Mouse (Mus musculus): ENCODE measurements at regions not wholly inside any gene's neighbourhood (a gene's known extent, or its start where the extent isn't known, plus 50 kb on each side); places are given as distances from the start of the nearest gene placed in this dataset.

- DNase-seq: no peak
These were observed 461.8 kb downstream of the Ccdc171 start for GRCm38 (mm10) chr4:83986951-83987822.

- no peak for DNase-seq
These were observed 462.5 kb downstream of the Ccdc171 start for GRCm38 (mm10) chr4:83987846-83988245.

GRCm38 (mm10) chr4:83988314-83988713 lies 463.0 kb downstream of the Ccdc171 start:
- DNase-seq: no peak

GRCm38 (mm10) chr4:83990126-83990989 lies 465.0 kb downstream of the Ccdc171 start:
- DNase-seq: no peak

- no peak for DNase-seq
These were observed 465.9 kb downstream of the Ccdc171 start for GRCm38 (mm10) chr4:83991195-83991594.

DNA sequence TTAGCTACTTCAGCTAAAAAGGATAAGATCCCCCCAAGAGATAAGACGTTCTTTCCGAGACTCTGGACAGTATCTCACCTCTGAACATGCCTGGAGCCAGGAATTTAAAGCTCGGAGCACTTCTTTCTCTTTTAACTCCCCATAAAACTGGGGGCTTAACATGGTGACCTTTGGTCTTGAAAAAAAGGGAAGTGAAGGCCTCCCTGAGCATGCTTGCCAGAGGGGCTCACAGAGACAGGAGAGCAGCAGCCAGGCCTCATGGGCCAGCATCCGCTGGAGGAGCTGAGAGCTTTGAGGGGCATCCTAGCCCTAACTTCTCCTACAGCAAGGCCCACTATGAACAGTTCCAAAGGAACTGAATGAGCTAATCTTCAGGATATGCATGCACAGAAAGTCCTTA lies 471.7 kb downstream of the Ccdc171 start:
- no peak for DNase-seq

DNA sequence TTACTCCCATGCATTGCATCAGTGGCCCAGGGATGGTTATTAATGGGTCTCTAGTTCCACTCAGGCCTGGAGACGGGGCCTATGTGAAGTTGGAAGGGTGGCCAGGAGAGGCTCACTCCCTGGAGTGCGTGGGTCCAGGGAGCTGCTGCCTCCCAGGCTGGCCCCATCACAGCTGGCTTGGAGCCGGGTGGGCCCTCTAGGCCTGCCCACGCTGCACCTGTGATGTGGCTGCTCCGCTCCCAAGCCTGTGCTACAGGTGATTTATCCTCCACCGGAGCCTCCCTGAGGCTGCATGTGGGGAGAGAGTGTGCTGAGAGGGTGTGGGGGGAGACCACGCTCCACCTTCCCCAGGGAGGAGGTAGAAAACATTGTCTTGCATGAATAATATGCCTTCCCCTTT lies 476.3 kb downstream of the Ccdc171 start:
- no peak for DNase-seq

- no peak for DNase-seq
These were observed 478.9 kb downstream of the Ccdc171 start for GRCm38 (mm10) chr4:84004055-84004778.

GRCm38 (mm10) chr4:84004786-84005382 lies 479.5 kb downstream of the Ccdc171 start:
- DNase-seq: no peak

- DNase-seq: no peak
These were observed 486.6 kb downstream of the Ccdc171 start for GRCm38 (mm10) chr4:84011941-84012340.

- no peak for DNase-seq
These were observed 489.8 kb downstream of the Ccdc171 start for GRCm38 (mm10) chr4:84015139-84015538.

DNA sequence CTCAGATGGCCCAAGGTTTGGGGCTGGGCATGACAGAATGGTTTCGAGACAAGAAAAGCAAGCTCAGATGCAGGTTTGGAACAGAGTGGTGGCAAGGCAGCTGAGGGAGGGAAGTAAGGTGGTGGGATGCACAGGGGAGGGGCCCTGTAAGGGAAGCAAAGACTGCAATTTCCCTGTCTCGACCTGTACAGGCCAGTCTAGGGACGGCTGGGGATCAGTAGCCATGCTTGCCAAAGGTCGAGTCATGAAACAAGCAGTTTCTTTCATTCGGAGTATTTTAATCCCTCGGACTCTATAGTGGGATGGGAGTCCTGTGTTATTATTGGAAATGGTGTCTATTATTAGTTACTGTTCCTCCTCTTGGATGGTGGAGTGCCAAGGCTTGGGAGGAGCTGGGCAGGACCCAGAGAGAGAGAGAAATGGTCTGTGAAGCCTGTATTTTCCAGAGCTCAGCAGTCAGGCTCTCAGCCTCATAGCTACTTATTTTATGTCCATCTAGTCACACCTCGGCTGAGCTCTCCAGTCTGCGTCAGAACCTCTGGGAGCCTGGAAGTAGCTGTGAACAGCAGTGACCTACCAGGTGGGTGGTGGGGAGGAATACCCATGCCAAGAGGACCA lies 490.3 kb downstream of the Ccdc171 start:
- DNase-seq: peak; percentile 39 to 52

DNA sequence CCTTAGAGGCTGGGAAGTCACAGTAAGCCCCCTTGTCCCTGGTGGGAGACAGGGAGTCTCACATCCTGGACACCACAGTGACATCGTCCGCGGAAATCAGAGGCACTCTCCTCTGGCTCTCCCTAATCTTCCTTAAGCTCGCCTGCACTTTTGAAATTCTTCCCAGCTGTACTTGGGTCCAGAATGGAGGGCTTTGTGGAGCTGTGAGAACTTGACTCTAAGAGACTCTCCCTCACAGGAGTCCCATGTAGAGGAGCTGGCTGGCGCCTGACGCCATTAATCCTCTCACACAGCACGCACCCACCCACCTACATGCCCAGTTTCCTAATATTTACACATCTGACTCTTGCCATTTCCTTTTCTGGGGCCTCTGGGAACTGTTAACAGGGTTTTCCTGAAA lies 492.8 kb downstream of the Ccdc171 start:
- no peak for DNase-seq

DNA sequence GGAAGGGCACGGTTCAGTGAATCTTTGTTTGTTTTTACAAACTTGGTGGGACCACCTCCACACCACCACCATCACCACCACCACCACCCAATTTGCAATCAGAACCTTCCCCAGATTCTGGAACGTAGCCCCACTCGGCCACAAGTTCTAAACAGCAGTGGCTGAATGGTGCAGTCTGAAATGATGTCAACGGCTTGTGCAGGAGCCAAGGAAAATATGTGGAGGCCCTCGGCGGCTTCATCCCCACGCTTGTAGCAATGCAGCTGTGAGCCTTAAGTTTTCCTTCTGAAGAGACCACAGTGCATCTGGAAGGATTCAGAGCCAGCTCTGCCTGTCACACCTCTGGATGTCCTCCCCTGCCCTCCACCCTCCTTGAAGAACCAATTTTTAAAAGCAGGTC lies 493.4 kb downstream of the Ccdc171 start:
- DNase-seq: no peak

GRCm38 (mm10) chr4:84019500-84020255 lies 494.3 kb downstream of the Ccdc171 start:
- DNase-seq: no peak

DNA sequence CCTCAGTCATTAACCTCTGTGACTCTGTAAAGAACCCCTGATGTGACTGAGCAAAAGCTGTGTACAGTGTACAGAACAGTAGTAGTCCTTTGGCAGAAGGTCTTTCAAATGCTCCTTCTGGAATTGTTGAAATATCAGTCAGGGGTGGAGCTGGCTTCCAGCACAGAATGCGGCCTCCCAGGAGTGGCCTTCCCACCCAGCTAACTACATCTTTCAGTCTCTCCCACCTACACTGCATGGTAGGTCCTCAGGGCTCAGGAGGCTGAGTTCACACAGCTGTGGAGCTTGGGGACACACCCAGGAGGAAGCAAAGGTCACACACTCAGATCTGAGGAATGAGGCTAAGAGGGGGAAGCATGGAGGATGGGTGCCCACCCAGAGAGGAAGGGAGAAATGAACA lies 495.3 kb downstream of the Ccdc171 start:
- DNase-seq: no peak

- no peak for DNase-seq
These were observed 497.0 kb downstream of the Ccdc171 start for GRCm38 (mm10) chr4:84022323-84022722.

DNA sequence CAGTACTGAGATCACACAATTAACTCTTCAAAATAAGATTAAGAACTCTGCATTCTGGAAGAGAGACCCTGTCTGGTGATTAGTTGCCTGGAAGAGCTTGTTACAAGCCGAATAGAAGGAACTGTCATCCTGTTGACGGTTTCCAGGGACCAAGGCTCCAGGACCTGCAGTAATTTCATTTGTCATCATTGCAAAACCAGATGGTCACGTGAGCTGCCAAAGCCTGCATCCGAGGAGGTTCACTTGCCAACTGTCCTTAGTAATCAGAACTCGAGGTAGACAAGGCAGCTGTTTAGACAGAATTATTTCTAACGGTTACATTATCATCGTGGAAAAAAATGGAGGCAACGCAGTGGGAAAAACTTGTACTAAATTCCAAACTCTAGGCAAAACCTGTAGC lies 500.8 kb downstream of the Ccdc171 start:
- peak; percentile 51 to 60 for DNase-seq

GRCm38 (mm10) chr4:84028120-84028519 lies 502.8 kb downstream of the Ccdc171 start:
- DNase-seq: no peak

DNA sequence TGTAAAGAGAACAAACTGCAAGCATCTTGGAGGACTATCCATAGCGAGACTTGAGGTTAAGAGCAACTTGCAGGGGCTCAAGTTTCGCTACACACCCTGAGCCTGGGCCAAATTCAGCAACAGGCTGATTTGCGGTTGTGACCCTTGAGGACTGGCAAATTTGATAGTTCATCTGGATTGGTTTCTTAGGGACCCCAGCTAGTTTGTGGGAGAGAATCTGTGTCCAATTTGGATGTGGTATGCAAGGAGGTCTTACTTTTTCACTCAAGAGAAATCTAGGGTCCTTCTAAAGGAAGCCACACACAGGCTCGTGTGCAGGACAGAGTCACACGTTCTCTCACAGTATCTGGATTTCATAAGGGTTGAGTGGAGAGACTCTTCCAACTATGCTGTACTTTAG lies 505.6 kb downstream of the Ccdc171 start:
- DNase-seq: no peak

DNA sequence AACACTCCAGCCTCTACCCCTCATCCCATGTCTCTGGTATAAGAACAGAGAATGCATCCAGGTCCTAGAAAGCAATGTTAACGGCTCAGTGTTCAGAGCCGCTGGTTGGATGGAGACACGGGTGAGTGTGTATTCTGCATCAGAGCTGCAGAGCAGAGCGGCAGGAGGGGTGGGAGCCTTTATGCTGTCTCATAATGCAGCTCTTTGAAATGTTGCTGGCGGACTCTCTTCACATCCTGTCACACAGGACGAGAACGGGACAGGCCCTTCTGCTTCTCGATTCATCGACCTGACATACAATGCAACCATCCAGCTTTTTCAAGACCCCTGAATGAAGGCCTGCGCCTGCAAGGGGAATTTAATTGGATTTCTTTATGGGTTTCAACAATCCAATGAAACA lies 507.2 kb downstream of the Ccdc171 start:
- peak in 1 of 2 experiments; percentile 20 for DNase-seq
